Mouse (Mus musculus): ENCODE measurements at regions not wholly inside any gene's neighbourhood (a gene's known extent, or its start where the extent isn't known, plus 50 kb on each side); places are given as distances from the start of the nearest gene placed in this dataset.

- DNase-seq (ENCODE audit: low spot score) = no peak
- Histone ChIP-seq H3K36me3 (no peaks in the 10 kb centered on the region), H3K27ac (replicated peaks) (no peak overlapping the region), H3K4me1 (peaks cover 5% of the 10 kb centered on the region; the same call in 1 of the 2 replicates), H3K27me3 (ENCODE audit: low read depth, poor library complexity, severe bottlenecking) (0 out of 2 replicates have a peak, but pooled peaks cover 3% of the 10 kb centered on the region), H3K4me3 (no peak overlapping the region), H3K9me3 (replicated peaks) (no peaks in the 10 kb centered on the region)
- 19% methylated on average over 3 of the region's 3 CpGs for WGBS
Measured at GRCm38 (mm10) chr3:120011861-120012260, 227.6 kb upstream of the Ptbp2 start.

GRCm38 (mm10) chr3:120008110-120008509 lies 223.8 kb upstream of the Ptbp2 start:
- Histone ChIP-seq H3K4me3 (no peak overlapping the region), H3K27me3 (ENCODE audit: low read depth, poor library complexity, severe bottlenecking) (0 out of 2 replicates have a peak, but pooled peaks cover 3% of the 10 kb centered on the region), H3K4me1 (peaks cover 5% of the 10 kb centered on the region; the same call in 1 of the 2 replicates), H3K36me3 (no peaks in the 10 kb centered on the region), H3K9me3 (replicated peaks) (no peaks in the 10 kb centered on the region), H3K27ac (replicated peaks) (no peak overlapping the region)
- WGBS = 95% methylated on average over 3 of the region's 3 CpGs
- DNase-seq (ENCODE audit: low spot score) = no peak

GRCm38 (mm10) chr3:120004588-120004987 lies 220.3 kb upstream of the Ptbp2 start:
- H3K4me3 ChIP-seq = no peak overlapping the region
- no peaks in the 10 kb centered on the region for H3K36me3 ChIP-seq
- H3K27ac ChIP-seq (replicated peaks) = no peak overlapping the region
- DNase-seq (ENCODE audit: low spot score) = no peak
- no peaks in the 10 kb centered on the region for H3K27me3 ChIP-seq (ENCODE audit: low read depth, poor library complexity, severe bottlenecking)
- no peaks in the 10 kb centered on the region for H3K9me3 ChIP-seq (replicated peaks)
- H3K4me1 ChIP-seq = no peaks in the 10 kb centered on the region
- 91% methylated on average over 3 of the region's 3 CpGs for WGBS

GRCm38 (mm10) chr3:120000281-120000680 lies 216.0 kb upstream of the Ptbp2 start:
- Histone ChIP-seq H3K27ac (replicated peaks) (no peak overlapping the region), H3K36me3 (no peaks in the 10 kb centered on the region), H3K27me3 (ENCODE audit: low read depth, poor library complexity, severe bottlenecking) (no peaks in the 10 kb centered on the region), H3K4me3 (no peak overlapping the region), H3K9me3 (replicated peaks) (no peaks in the 10 kb centered on the region), H3K4me1 (no peaks in the 10 kb centered on the region)
- WGBS = 92% methylated on average over 5 of the region's 5 CpGs
- DNase-seq (ENCODE audit: low spot score) = no peak

GRCm38 (mm10) chr3:119996258-119996988 lies 212.2 kb upstream of the Ptbp2 start:
- no peaks in the 10 kb centered on the region for H3K36me3 ChIP-seq
- H3K4me3 ChIP-seq = no peak overlapping the region
- no peak for DNase-seq (ENCODE audit: low spot score)
- H3K4me1 ChIP-seq = no peaks in the 10 kb centered on the region
- WGBS = 79% methylated on average over 9 of the region's 9 CpGs
- no peaks in the 10 kb centered on the region for H3K9me3 ChIP-seq (replicated peaks)
- H3K27ac ChIP-seq (replicated peaks) = no peak overlapping the region
- H3K27me3 ChIP-seq (ENCODE audit: low read depth, poor library complexity, severe bottlenecking) = no peaks in the 10 kb centered on the region

- Histone ChIP-seq H3K27ac (replicated peaks) (no peak overlapping the region), H3K4me1 (no peaks in the 10 kb centered on the region), H3K4me3 (no peak overlapping the region), H3K27me3 (ENCODE audit: low read depth, poor library complexity, severe bottlenecking) (no peaks in the 10 kb centered on the region), H3K9me3 (replicated peaks) (no peaks in the 10 kb centered on the region), H3K36me3 (no peaks in the 10 kb centered on the region)
- 75% methylated on average over 4 of the region's 4 CpGs for WGBS
- DNase-seq (ENCODE audit: low spot score) = no peak
Measured at GRCm38 (mm10) chr3:119995781-119996180, 211.5 kb upstream of the Ptbp2 start.

- no peaks in the 10 kb centered on the region for H3K27me3 ChIP-seq (ENCODE audit: low read depth, poor library complexity, severe bottlenecking)
- no peaks in the 10 kb centered on the region for H3K4me1 ChIP-seq
- H3K36me3 ChIP-seq = no peaks in the 10 kb centered on the region
- no peak overlapping the region for H3K4me3 ChIP-seq
- H3K9me3 ChIP-seq (replicated peaks) = no peaks in the 10 kb centered on the region
- no peak overlapping the region for H3K27ac ChIP-seq (replicated peaks)
- no peak for DNase-seq (ENCODE audit: low spot score)
- 68% methylated on average over 3 of the region's 3 CpGs for WGBS
Measured at GRCm38 (mm10) chr3:119987245-119987852, 203.1 kb upstream of the Ptbp2 start.

- no peaks in the 10 kb centered on the region for H3K36me3 ChIP-seq
- H3K9me3 ChIP-seq (replicated peaks) = no peaks in the 10 kb centered on the region
- H3K27ac ChIP-seq (replicated peaks) = no peak overlapping the region
- H3K4me1 ChIP-seq = no peaks in the 10 kb centered on the region
- 91% methylated on average over 1 of the region's 1 CpGs for WGBS
- H3K4me3 ChIP-seq = no peak overlapping the region
- no peak for DNase-seq (ENCODE audit: low spot score)
- H3K27me3 ChIP-seq (ENCODE audit: low read depth, poor library complexity, severe bottlenecking) = no peaks in the 10 kb centered on the region
Measured at GRCm38 (mm10) chr3:119977349-119977748, 193.1 kb upstream of the Ptbp2 start.

- DNase-seq (ENCODE audit: low spot score) = no peak
- no peaks in the 10 kb centered on the region for H3K27me3 ChIP-seq (ENCODE audit: low read depth, poor library complexity, severe bottlenecking)
- no peaks in the 10 kb centered on the region for H3K4me1 ChIP-seq
- 89% methylated on average over 3 of the region's 3 CpGs for WGBS
- no peak overlapping the region for H3K27ac ChIP-seq (replicated peaks)
- no peak overlapping the region for H3K4me3 ChIP-seq
- H3K36me3 ChIP-seq = no peaks in the 10 kb centered on the region
- H3K9me3 ChIP-seq (replicated peaks) = no peaks in the 10 kb centered on the region
Measured at GRCm38 (mm10) chr3:119976363-119976762, 192.1 kb upstream of the Ptbp2 start.

- WGBS = 9% methylated on average over 5 of the region's 5 CpGs
- H3K27me3 ChIP-seq (ENCODE audit: low read depth, poor library complexity, severe bottlenecking) = peaks cover 53% of the 10 kb centered on the region
- H3K27ac ChIP-seq (replicated peaks) = peak overlapping the region; percentile 58
- H3K4me1 ChIP-seq = peaks cover 28% of the 10 kb centered on the region
- no peaks in the 10 kb centered on the region for H3K9me3 ChIP-seq (replicated peaks)
- H3K4me3 ChIP-seq = no peak overlapping the region
- H3K36me3 ChIP-seq = no peaks in the 10 kb centered on the region
- peak; percentile 40 for DNase-seq (ENCODE audit: low spot score)
Measured at GRCm38 (mm10) chr3:119958799-119959467, 174.7 kb upstream of the Ptbp2 start.

GRCm38 (mm10) chr3:119957529-119957928 lies 173.3 kb upstream of the Ptbp2 start:
- no peaks in the 10 kb centered on the region for H3K9me3 ChIP-seq (replicated peaks)
- peaks cover 28% of the 10 kb centered on the region for H3K4me1 ChIP-seq
- no peaks in the 10 kb centered on the region for H3K36me3 ChIP-seq
- WGBS = 86% methylated on average over 8 of the region's 8 CpGs
- no peak overlapping the region for H3K27ac ChIP-seq (replicated peaks)
- H3K27me3 ChIP-seq (ENCODE audit: low read depth, poor library complexity, severe bottlenecking) = peaks cover 50% of the 10 kb centered on the region
- DNase-seq (ENCODE audit: low spot score) = no peak
- H3K4me3 ChIP-seq = no peak overlapping the region

- WGBS = 91% methylated on average over 7 of the region's 7 CpGs
- H3K9me3 ChIP-seq (replicated peaks) = no peaks in the 10 kb centered on the region
- H3K27ac ChIP-seq (replicated peaks) = no peak overlapping the region
- no peak for DNase-seq (ENCODE audit: low spot score)
- no peaks in the 10 kb centered on the region for H3K36me3 ChIP-seq
- no peak overlapping the region for H3K4me3 ChIP-seq
- peaks cover 28% of the 10 kb centered on the region for H3K4me1 ChIP-seq
- H3K27me3 ChIP-seq (ENCODE audit: low read depth, poor library complexity, severe bottlenecking) = peaks cover 35% of the 10 kb centered on the region
Measured at GRCm38 (mm10) chr3:119955745-119956615, 171.7 kb upstream of the Ptbp2 start.
